ENCODE assay signal across 19 mouse cellular contexts in the genomic region with DNA sequence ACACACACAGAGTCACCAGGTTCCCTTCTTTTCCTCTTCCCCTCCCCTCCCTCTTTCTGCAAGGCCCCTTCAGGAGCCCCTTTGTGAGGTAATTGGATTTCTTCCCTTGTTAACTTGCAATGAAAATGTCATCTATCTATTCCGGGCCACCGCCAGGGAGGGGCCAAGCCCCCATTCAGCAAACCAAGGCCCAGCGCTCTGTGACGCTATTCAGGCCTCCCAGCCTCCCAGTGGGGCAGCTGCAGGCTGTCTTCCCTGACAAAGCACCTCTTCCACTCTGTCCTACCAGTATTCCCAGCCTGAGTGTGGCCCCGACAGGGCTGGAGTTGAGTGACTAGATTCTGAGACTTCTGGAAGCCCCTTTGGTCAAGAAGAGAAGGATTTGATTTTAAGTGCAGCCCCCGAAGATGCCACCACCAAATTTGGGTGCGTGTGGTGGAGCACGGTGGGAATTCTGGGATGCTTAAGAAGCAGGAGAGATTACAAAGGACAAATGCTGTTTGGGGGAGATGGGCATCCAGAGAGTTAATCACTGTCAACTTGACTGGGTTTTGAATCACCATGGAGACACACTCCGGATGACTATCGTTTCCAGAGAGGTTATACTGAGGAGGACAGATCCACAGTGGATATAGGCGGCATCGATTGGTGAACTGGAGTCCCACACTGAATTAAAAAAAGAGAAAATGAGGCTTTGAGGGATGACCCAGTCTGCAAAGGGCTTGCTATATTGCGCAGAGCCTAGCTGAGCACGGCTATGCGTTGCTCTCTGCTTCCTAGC. TPM values are rescaled to one million over a fixed set of nuclear protein-coding genes. Genes with fewer than 3 reads are reported as not detected.
DNase-seq lines count a peak whose midpoint lies in the region; ATAC-seq lines count a peak whose summit lies in the region.
"Had no signal": no experiment of that assay in that cellular context is flagged by ENCODE, and none has a peak within 500 bp of the region (broad histone marks: within the 10 kb centered on the region; RNA-seq: fewer than 3 reads in every experiment).

No protein-coding gene starts in this region.

- intact Hi-C loops in left cerebral cortex, postnatal 10 days (cut with DNase I), result no loop called here

- 57% methylated on average over 15 of the region's 15 CpGs for WGBS in kidney, embryonic 14.5 days
- WGBS in embryonic facial prominence, embryonic 10.5 days, result 33% methylated on average over 15 of the region's 15 CpGs
- 54% methylated on average over 15 of the region's 15 CpGs for WGBS in limb, embryonic 10.5 days
- WGBS in neural tube, embryonic 14.5 days, result 25% methylated on average over 15 of the region's 15 CpGs
- 54% methylated on average over 15 of the region's 15 CpGs for WGBS in kidney, embryonic 15.5 days

- H3K4me2 ChIP-seq in kidney, embryonic 14.5 days (replicated peaks; ENCODE audit: low read depth, low read length), result no peak overlapping the region
- no peak overlapping the region for H3K4me2 ChIP-seq in neural tube, embryonic 14.5 days (ENCODE audit: low read depth, low read length)
- no peak overlapping the region for H3K4me2 ChIP-seq in kidney, embryonic 15.5 days
- H3K4me2 ChIP-seq: embryonic facial prominence, embryonic 12.5 days; heart, embryonic 15.5 days; liver, embryonic 13.5 days; stomach, embryonic 15.5 days had no signal

- H3K9ac ChIP-seq in kidney, embryonic 14.5 days (ENCODE audit: low read depth, low read length), result no peak overlapping the region
- H3K9ac ChIP-seq in neural tube, embryonic 14.5 days (replicated peaks; ENCODE audit: low read depth, low read length), result no peak overlapping the region
- H3K9ac ChIP-seq in kidney, embryonic 15.5 days, result no peak overlapping the region
- H3K9ac ChIP-seq: embryonic facial prominence, embryonic 12.5 days; heart, embryonic 15.5 days; liver, embryonic 13.5 days; stomach, embryonic 15.5 days had no signal

- no peak overlapping the region for H3K4me3 ChIP-seq in kidney, embryonic 14.5 days (ENCODE audit: low read length)
- no peak overlapping the region for H3K4me3 ChIP-seq in embryonic facial prominence, embryonic 10.5 days
- H3K4me3 ChIP-seq in limb, embryonic 10.5 days, result no peak overlapping the region
- no peak overlapping the region for H3K4me3 ChIP-seq in neural tube, embryonic 14.5 days (ENCODE audit: low read depth, low read length)
- no peak overlapping the region for H3K4me3 ChIP-seq in kidney, embryonic 15.5 days (replicated peaks)
- H3K4me3 ChIP-seq: embryonic facial prominence, embryonic 12.5 days; heart, embryonic 15.5 days; liver, embryonic 13.5 days; stomach, embryonic 15.5 days had no signal

- no peak overlapping the region for H3K27ac ChIP-seq in kidney, embryonic 14.5 days (ENCODE audit: low read depth, low read length)
- peak overlapping the region; percentile 75 for H3K27ac ChIP-seq in embryonic facial prominence, embryonic 10.5 days (replicated peaks)
- H3K27ac ChIP-seq in limb, embryonic 10.5 days, result no peak overlapping the region
- H3K27ac ChIP-seq in neural tube, embryonic 14.5 days (ENCODE audit: low read depth, low read length), result no peak overlapping the region
- no peak overlapping the region for H3K27ac ChIP-seq in kidney, embryonic 15.5 days
- H3K27ac ChIP-seq: embryonic facial prominence, embryonic 12.5 days; heart, embryonic 15.5 days; liver, embryonic 13.5 days; macrophage; stomach, embryonic 15.5 days had no signal

- no peaks in the 10 kb centered on the region for H3K36me3 ChIP-seq in kidney, embryonic 14.5 days (ENCODE audit: control insufficient read depth, insufficient read depth, low read length)
- H3K36me3 ChIP-seq in embryonic facial prominence, embryonic 10.5 days (replicated peaks), result no peaks in the 10 kb centered on the region
- no peaks in the 10 kb centered on the region for H3K36me3 ChIP-seq in limb, embryonic 10.5 days
- H3K36me3 ChIP-seq in neural tube, embryonic 14.5 days (ENCODE audit: control insufficient read depth, insufficient read depth, low read length), result no peaks in the 10 kb centered on the region
- no peaks in the 10 kb centered on the region for H3K36me3 ChIP-seq in kidney, embryonic 15.5 days
- H3K36me3 ChIP-seq: embryonic facial prominence, embryonic 12.5 days; heart, embryonic 15.5 days; liver, embryonic 13.5 days; stomach, embryonic 15.5 days had no signal

- H3K9me3 ChIP-seq in kidney, embryonic 14.5 days (ENCODE audit: control insufficient read depth, low read length), result no peaks in the 10 kb centered on the region
- no peaks in the 10 kb centered on the region for H3K9me3 ChIP-seq in embryonic facial prominence, embryonic 10.5 days
- no peaks in the 10 kb centered on the region for H3K9me3 ChIP-seq in limb, embryonic 10.5 days (replicated peaks)
- H3K9me3 ChIP-seq in neural tube, embryonic 14.5 days (ENCODE audit: control insufficient read depth, low read length), result no peaks in the 10 kb centered on the region
- no peaks in the 10 kb centered on the region for H3K9me3 ChIP-seq in kidney, embryonic 15.5 days (replicated peaks)
- H3K9me3 ChIP-seq: embryonic facial prominence, embryonic 12.5 days; liver, embryonic 13.5 days; stomach, embryonic 15.5 days had no signal

- ATAC-seq in kidney, embryonic 14.5 days (ENCODE audit: low FRiP score, low TSS enrichment), result 0 out of 2 replicates have a peak, but pooled peaks have one; percentile 49
- ATAC-seq in neural tube, embryonic 14.5 days (ENCODE audit: low read depth), result peak; percentile 66; the same call in 1 of the 2 replicates
- no peak for ATAC-seq in inflammation-experienced regulatory T-cells, adult 6 months
- no peak for ATAC-seq in kidney, embryonic 15.5 days (replicated peaks; ENCODE audit: low FRiP score)
- ATAC-seq: activated CD4-positive, CD25-positive, alpha-beta regulatory T cell, adult 4 months had no signal

- no peak for DNase-seq in kidney, postnatal 14 days
- peak; percentile 51 for DNase-seq in embryonic facial prominence, embryonic 10.5 days (ENCODE audit: low spot score)
- peak; percentile 30 for DNase-seq in limb, embryonic 10.5 days (ENCODE audit: low spot score)
- no peak for DNase-seq in left cerebral cortex, postnatal 10 days (ENCODE audit: extremely low spot score in 1 of 2, low spot score in 2 of 2)
- DNase-seq: cerebellum, adult 11 months; gastrocnemius, postnatal 36 days; liver, embryonic 13.5 days had no signal

- no peaks in the 10 kb centered on the region for H3K27me3 ChIP-seq in kidney, embryonic 14.5 days (ENCODE audit: control insufficient read depth, insufficient read depth, low read length)
- peaks cover 40% of the 10 kb centered on the region for H3K27me3 ChIP-seq in embryonic facial prominence, embryonic 10.5 days (replicated peaks; ENCODE audit: low read depth, poor library complexity, severe bottlenecking)
- peaks cover 26% of the 10 kb centered on the region for H3K27me3 ChIP-seq in limb, embryonic 10.5 days (ENCODE audit: low read depth, poor library complexity, severe bottlenecking)
- H3K27me3 ChIP-seq in neural tube, embryonic 14.5 days (ENCODE audit: control insufficient read depth, insufficient read depth, low read length), result no peaks in the 10 kb centered on the region
- 0 out of 2 replicates have a peak, but pooled peaks cover 5% of the 10 kb centered on the region for H3K27me3 ChIP-seq in kidney, embryonic 15.5 days
- H3K27me3 ChIP-seq: embryonic facial prominence, embryonic 12.5 days; liver, embryonic 13.5 days; stomach, embryonic 15.5 days had no signal

- H3K4me1 ChIP-seq in kidney, embryonic 14.5 days (ENCODE audit: control insufficient read depth, insufficient read depth, low read length), result peaks cover 5% of the 10 kb centered on the region; the same call in 1 of the 2 replicates
- H3K4me1 ChIP-seq in embryonic facial prominence, embryonic 10.5 days, result peaks cover 35% of the 10 kb centered on the region
- H3K4me1 ChIP-seq in limb, embryonic 10.5 days, result peaks cover 21% of the 10 kb centered on the region
- no peaks in the 10 kb centered on the region for H3K4me1 ChIP-seq in neural tube, embryonic 14.5 days (ENCODE audit: control insufficient read depth, insufficient read depth, low read length)
- peaks cover 18% of the 10 kb centered on the region for H3K4me1 ChIP-seq in kidney, embryonic 15.5 days
- H3K4me1 ChIP-seq: heart, embryonic 15.5 days; liver, embryonic 13.5 days had no signal

RNA-seq across cellular contexts. Expression of a gene that starts 31.0 kb away (rescaled TPM):
- polyA plus RNA-seq in kidney, embryonic 14.5 days (2014; fragmentation: Nextera tagmentation; extraction: Ambion mirVana), result 3.8 and 9.8 TPM in 2 replicates
- polyA plus RNA-seq in embryonic facial prominence, embryonic 10.5 days (2016; fragmentation: Nextera tagmentation; extraction: Ambion mirVana), result 17.4 and 18.0 TPM in 2 replicates
- polyA plus RNA-seq in limb, embryonic 10.5 days (2016; fragmentation: Nextera tagmentation; extraction: Ambion mirVana), result 9.0 and 12.6 TPM in 2 replicates
- polyA plus RNA-seq in neural tube, embryonic 14.5 days (2014; fragmentation: Nextera tagmentation; extraction: Ambion mirVana), result 32.5 and 44.7 TPM in 2 replicates
- 10 to 100 TPM; 61.7 to 62.4 TPM for total RNA-seq in left cerebral cortex, postnatal 10 days (2021)
- 1 to 10 TPM; 2.8 to 5.2 (median 3.6) TPM for polyA plus RNA-seq in inflammation-experienced regulatory T-cells, adult 6 months (2017; shearing (Covaris generic))
- polyA plus RNA-seq in kidney, embryonic 15.5 days (2015; fragmentation: Nextera tagmentation; extraction: Ambion mirVana), result 12.8 and 16.3 TPM in 2 replicates
- polyA plus RNA-seq: macrophage had no signal

RNA-seq across cellular contexts. Expression of a gene that starts 41.8 kb away (rescaled TPM):
- 0.27 TPM in 1 of 2 replicates, not detected in the other for polyA plus RNA-seq in kidney, embryonic 14.5 days (2014; fragmentation: Nextera tagmentation; extraction: Ambion mirVana)
- 0.88 and 0.98 TPM in 2 replicates for polyA plus RNA-seq in embryonic facial prominence, embryonic 10.5 days (2016; fragmentation: Nextera tagmentation; extraction: Ambion mirVana)
- polyA plus RNA-seq in limb, embryonic 10.5 days (2016; fragmentation: Nextera tagmentation; extraction: Ambion mirVana), result not detected in 2 replicates
- polyA plus RNA-seq in neural tube, embryonic 14.5 days (2014; fragmentation: Nextera tagmentation; extraction: Ambion mirVana), result 0.16 and 0.68 TPM in 2 replicates
- not detected for total RNA-seq in left cerebral cortex, postnatal 10 days (2021)
- not detected for polyA plus RNA-seq in inflammation-experienced regulatory T-cells, adult 6 months (2017; shearing (Covaris generic))
- polyA plus RNA-seq in kidney, embryonic 15.5 days (2015; fragmentation: Nextera tagmentation; extraction: Ambion mirVana), result not detected in 2 replicates
- total RNA-seq: adrenal gland, postnatal 4 days; gastrocnemius, postnatal 36 days; layer of hippocampus, adult 8-10 months; left cerebral cortex, postnatal 25 days had no signal
- polyA plus RNA-seq: activated CD4-positive, CD25-positive, alpha-beta regulatory T cell, adult 4 months; heart, embryonic 15.5 days; liver, embryonic 13.5 days; macrophage had no signal

RNA-seq across cellular contexts. Expression of a gene that starts 56.3 kb away (rescaled TPM):
- 31.4 and 36.0 TPM in 2 replicates for polyA plus RNA-seq in kidney, embryonic 14.5 days (2014; fragmentation: Nextera tagmentation; extraction: Ambion mirVana)
- polyA plus RNA-seq in embryonic facial prominence, embryonic 10.5 days (2016; fragmentation: Nextera tagmentation; extraction: Ambion mirVana), result 21.8 and 22.3 TPM in 2 replicates
- polyA plus RNA-seq in limb, embryonic 10.5 days (2016; fragmentation: Nextera tagmentation; extraction: Ambion mirVana), result 15.1 and 18.5 TPM in 2 replicates
- polyA plus RNA-seq in neural tube, embryonic 14.5 days (2014; fragmentation: Nextera tagmentation; extraction: Ambion mirVana), result 8.5 and 12.7 TPM in 2 replicates
- 1 to 10 TPM; 5.0 to 7.7 TPM for total RNA-seq in left cerebral cortex, postnatal 10 days (2021)
- not detected for polyA plus RNA-seq in inflammation-experienced regulatory T-cells, adult 6 months (2017; shearing (Covaris generic))
- polyA plus RNA-seq in kidney, embryonic 15.5 days (2015; fragmentation: Nextera tagmentation; extraction: Ambion mirVana), result 52.5 and 53.5 TPM in 2 replicates
- polyA plus RNA-seq: macrophage had no signal

Comparison
In these comparisons a context has a peak if more than half of its experiments do, and no peak if none do; other contexts are left out.
1. ATAC-seq: peak in kidney, embryonic 14.5 days (single experiment) and neural tube, embryonic 14.5 days (single experiment); none in inflammation-experienced regulatory T-cells, adult 6 months (single experiment) and kidney, embryonic 15.5 days (single experiment).
2. DNase-seq: peak in embryonic facial prominence, embryonic 10.5 days (single experiment) and limb, embryonic 10.5 days (single experiment); none in kidney, postnatal 14 days (single experiment) and left cerebral cortex, postnatal 10 days (0 of 2).